Mouse (Mus musculus): ENCODE data around the gene Tbp. TPM values are rescaled to one million over a fixed set of nuclear protein-coding genes. Genes with fewer than 3 reads are reported as not detected.

Gene Tbp
- total and polyA plus RNA-seq, 2 experiments from 2014 or later = 43.2 to 43.5 TPM

DNA sequence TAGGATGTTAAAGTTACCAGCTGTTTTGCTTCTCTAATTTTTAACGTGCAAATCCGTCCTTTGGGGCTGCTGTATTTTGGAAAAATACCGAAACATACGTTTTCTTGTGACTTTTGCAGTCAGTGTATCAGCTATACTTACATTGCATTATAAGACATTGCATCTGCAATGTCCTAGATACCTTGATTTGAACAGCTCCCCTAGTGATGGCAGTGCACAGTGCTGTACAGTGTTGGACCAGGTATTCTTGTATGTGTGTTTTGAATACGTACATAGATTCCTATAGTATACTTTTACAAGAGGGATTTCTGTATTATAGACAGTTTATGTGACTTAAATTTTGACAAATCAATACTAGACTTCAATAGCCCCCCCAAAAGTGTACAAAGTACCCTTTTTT, 18.5 kb downstream of the Tbp start:
- Histone ChIP-seq H3K9ac (replicated peaks; ENCODE audit: low read length, poor library complexity, severe bottlenecking) (no peak overlapping the region), H3K9me3 (ENCODE audit: low read length) (no peaks in the 10 kb centered on the region), H3K27me3 (ENCODE audit: insufficient read depth, low read length) (no peaks in the 10 kb centered on the region), H3K4me2 (ENCODE audit: low read depth, low read length, poor library complexity, severe bottlenecking) (no peak overlapping the region), H3K27ac (ENCODE audit: low read depth, low read length) (no peak overlapping the region), H3K36me3 (ENCODE audit: insufficient read depth, low read length) (peaks cover 70% of the 10 kb centered on the region), H3K4me3 (ENCODE audit: low read depth, low read length) (no peak overlapping the region), H3K4me1 (ENCODE audit: insufficient read depth, low read length) (no peaks in the 10 kb centered on the region)
- ATAC-seq (ENCODE audit: low FRiP score) (no peak), DNase-seq (ENCODE audit: low spot score) (no peak)
- TF ChIP-seq CTCF (IDR thresholded peaks at IDR 0.05) = peak; percentile 51
- WGBS = 97% methylated on average over 5 of the region's 5 CpGs

DNA sequence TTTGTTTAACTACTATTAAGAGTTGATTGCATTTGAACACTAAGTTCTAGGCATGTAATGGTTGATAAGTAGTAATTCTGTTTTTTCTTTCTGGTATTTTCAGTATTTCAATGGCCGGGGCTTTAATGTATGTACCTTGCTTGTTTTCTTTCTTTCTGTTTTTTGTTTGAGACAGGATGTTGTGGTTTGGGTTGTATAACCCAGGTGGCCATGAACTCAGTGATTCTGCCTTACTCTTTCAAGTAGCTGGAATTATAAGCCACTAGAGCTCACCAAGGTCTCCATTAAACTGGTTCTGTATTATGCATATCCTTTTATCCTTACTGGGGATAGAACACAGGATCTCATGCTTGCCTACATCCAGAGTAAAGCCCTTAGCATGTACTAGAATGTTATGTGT, 19.1 kb downstream of the Tbp start:
- Histone ChIP-seq H3K9me3 (ENCODE audit: low read length) (no peaks in the 10 kb centered on the region), H3K36me3 (ENCODE audit: insufficient read depth, low read length) (peaks cover 65% of the 10 kb centered on the region), H3K4me3 (ENCODE audit: low read depth, low read length) (no peak overlapping the region), H3K4me2 (ENCODE audit: low read depth, low read length, poor library complexity, severe bottlenecking) (no peak overlapping the region), H3K27me3 (ENCODE audit: insufficient read depth, low read length) (no peaks in the 10 kb centered on the region), H3K9ac (replicated peaks; ENCODE audit: low read length, poor library complexity, severe bottlenecking) (no peak overlapping the region), H3K27ac (ENCODE audit: low read depth, low read length) (no peak overlapping the region), H3K4me1 (ENCODE audit: insufficient read depth, low read length) (no peaks in the 10 kb centered on the region)
- ATAC-seq (ENCODE audit: low FRiP score) (no peak), DNase-seq (ENCODE audit: low spot score) (no peak)
- TF ChIP-seq CTCF (IDR thresholded peaks at IDR 0.05) = no peak
- 94% methylated on average over 1 of the region's 1 CpGs for WGBS

DNA sequence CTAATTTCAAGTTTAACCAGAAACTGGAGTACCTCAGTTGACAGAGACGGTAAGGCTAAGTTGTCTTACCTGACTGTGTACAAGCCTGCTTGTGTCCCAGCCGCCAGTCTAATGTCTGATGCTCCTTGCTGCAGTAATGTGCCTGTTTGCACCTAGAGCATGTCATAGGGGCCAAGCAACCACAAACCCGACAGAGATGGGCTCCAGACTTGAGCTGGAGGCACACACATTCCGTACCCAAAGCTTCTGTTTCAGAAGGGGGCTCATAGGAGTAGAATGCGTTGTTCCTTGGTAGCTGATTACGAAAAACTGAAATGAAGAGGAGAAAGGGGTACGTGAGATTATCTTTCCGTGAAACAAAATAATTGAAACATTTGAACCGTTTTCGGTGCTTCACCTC, 26.6 kb downstream of the Tbp start:
- ATAC-seq (ENCODE audit: low FRiP score) (no peak), DNase-seq (ENCODE audit: low spot score) (no peak)
- Histone ChIP-seq H3K9me3 (ENCODE audit: low read length) (no peaks in the 10 kb centered on the region), H3K27ac (ENCODE audit: low read depth, low read length) (no peak overlapping the region; the same call in 1 of the 2 replicates), H3K4me1 (ENCODE audit: insufficient read depth, low read length) (peaks cover 4% of the 10 kb centered on the region; the same call in 1 of the 2 replicates), H3K9ac (replicated peaks; ENCODE audit: low read length, poor library complexity, severe bottlenecking) (peak overlapping the region; percentile 79; the same call in 1 of the 2 replicates), H3K4me3 (ENCODE audit: low read depth, low read length) (peak overlapping the region; percentile 88), H3K4me2 (ENCODE audit: low read depth, low read length, poor library complexity, severe bottlenecking) (peak overlapping the region; percentile 80), H3K27me3 (ENCODE audit: insufficient read depth, low read length) (no peaks in the 10 kb centered on the region), H3K36me3 (ENCODE audit: insufficient read depth, low read length) (peaks cover 18% of the 10 kb centered on the region; the same call in 1 of the 2 replicates)
- 8% methylated on average over 10 of the region's 10 CpGs for WGBS
- no peak for TF ChIP-seq CTCF (IDR thresholded peaks at IDR 0.05)

DNA sequence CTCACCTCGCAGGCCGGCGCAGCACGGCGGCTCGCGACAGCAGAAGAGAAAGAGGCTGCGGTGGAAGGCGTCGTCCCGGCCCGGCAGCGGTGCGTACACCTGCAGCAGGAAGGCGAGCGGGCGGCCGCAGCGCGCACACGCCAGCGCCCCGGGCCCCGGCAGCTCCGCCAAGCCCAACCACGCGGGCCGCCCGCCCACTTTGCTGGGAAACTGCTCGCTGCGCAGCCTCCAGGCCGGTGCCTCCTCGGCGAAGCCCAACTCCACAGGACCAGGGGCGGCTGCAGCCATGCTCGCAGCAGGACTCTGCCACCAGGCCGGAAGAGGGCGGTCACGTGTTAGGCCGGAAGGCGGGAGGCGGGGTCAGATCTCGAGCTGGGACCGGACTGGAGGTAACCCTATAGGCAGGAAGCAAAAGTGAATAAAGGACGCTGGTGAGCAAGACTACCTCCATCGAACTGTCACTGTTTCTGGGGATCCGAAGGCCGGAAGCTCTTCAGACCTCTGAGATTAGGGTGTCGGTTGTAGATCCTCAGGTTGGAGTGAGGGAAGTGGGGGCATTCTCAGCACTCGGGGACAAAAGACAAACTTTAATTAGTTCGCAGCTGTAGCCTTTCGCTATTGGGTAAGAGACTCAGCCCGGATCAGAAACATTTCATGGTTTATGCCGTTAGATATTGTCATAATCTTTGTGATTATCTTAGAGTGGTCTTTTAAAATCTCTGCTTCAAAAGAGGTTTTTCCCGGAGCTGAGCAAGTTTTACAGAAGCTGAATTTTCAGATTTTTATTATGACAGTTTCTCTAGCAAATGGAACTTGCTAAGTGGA, 27.5 kb downstream of the Tbp start, which contains the start of gene Pdcd2:
Gene Pdcd2, minus strand, starts transcription at position 316 of the 825 bp plus-strand sequence.
- WGBS = 1% methylated on average over 47 of the region's 55 CpGs
- no peaks in the 10 kb centered on the region for H3K9me3 ChIP-seq (ENCODE audit: low read length)

DNA sequence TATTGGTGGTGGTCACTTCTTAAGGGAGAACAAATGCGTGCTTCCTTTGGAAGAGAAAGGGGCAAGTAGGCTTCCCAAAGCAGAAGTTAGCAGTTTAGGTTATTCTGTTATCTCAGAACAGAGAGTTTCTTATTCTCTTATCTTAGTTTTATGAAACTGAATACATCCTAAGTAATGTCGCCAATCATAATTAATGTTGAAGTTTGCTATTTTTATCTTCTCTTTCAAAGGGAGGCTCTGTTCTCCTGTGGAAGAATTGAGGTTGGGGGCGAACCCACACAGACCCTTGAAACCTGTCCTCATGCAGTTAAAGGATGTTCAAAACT, 28.1 kb downstream of the Tbp start:
- no peak for ATAC-seq (ENCODE audit: low FRiP score)
- Histone ChIP-seq H3K9me3 (ENCODE audit: low read length) (no peaks in the 10 kb centered on the region), H3K36me3 (ENCODE audit: insufficient read depth, low read length) (peaks cover 6% of the 10 kb centered on the region; the same call in 1 of the 2 replicates), H3K4me1 (ENCODE audit: insufficient read depth, low read length) (peaks cover 4% of the 10 kb centered on the region; the same call in 1 of the 2 replicates), H3K4me2 (ENCODE audit: low read depth, low read length, poor library complexity, severe bottlenecking) (peak overlapping the region; percentile 80), H3K9ac (replicated peaks; ENCODE audit: low read length, poor library complexity, severe bottlenecking) (peak overlapping the region; percentile 79; the same call in 1 of the 2 replicates), H3K27me3 (ENCODE audit: insufficient read depth, low read length) (no peaks in the 10 kb centered on the region), H3K27ac (ENCODE audit: low read depth, low read length) (no peak overlapping the region), H3K4me3 (ENCODE audit: low read depth, low read length) (peak overlapping the region; percentile 88)
- no peak for DNase-seq (ENCODE audit: low spot score)
- 57% methylated on average over 3 of the region's 3 CpGs for WGBS
- TF ChIP-seq CTCF (IDR thresholded peaks at IDR 0.05) = no peak

More for the DNA sequence above, 27.5 kb downstream of the Tbp start, which contains the start of gene Pdcd2:
- ATAC-seq (ENCODE audit: low FRiP score) = peak; percentile 97
- peak; percentile 93 for DNase-seq (ENCODE audit: low spot score)
- H3K27ac ChIP-seq (ENCODE audit: low read depth, low read length) = peak within 1 kb of the TSS; percentile 77
- H3K36me3 ChIP-seq (ENCODE audit: insufficient read depth, low read length) = peaks cover 9% of the 10 kb centered on the region; the same call in 1 of the 2 replicates
- peaks cover 4% of the 10 kb centered on the region; the same call in 1 of the 2 replicates for H3K4me1 ChIP-seq (ENCODE audit: insufficient read depth, low read length)
- H3K4me2 ChIP-seq (ENCODE audit: low read depth, low read length, poor library complexity, severe bottlenecking) = peak within 1 kb of the TSS; percentile 80
- H3K4me3 ChIP-seq (ENCODE audit: low read depth, low read length) = peak within 1 kb of the TSS; percentile 88
- peak; percentile 58 for TF ChIP-seq CTCF (IDR thresholded peaks at IDR 0.05)
- H3K9ac ChIP-seq (replicated peaks; ENCODE audit: low read length, poor library complexity, severe bottlenecking) = peak within 1 kb of the TSS; percentile 79
- H3K27me3 ChIP-seq (ENCODE audit: insufficient read depth, low read length) = no peaks in the 10 kb centered on the region

DNA sequence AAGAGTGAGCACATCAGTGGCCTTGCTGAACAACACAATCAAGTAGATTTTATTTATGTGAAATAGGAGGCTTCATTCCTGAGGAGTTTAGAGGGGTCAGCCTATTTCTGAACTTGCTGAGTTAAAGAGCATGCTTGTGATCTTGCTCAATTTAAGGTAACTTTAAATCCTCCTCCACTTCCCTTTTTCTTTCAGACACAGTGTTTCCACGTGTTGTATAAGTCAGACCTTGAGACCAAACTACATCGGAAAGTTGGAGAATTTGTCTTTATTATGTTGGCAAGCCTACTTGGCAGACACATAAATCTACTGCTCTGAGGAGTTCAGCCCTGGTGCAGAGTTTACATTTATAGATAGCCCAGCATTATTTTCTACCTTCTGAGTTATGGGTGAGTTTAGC, 29.2 kb downstream of the Tbp start:
- Histone ChIP-seq H3K4me1 (ENCODE audit: insufficient read depth, low read length) (peaks cover 4% of the 10 kb centered on the region; the same call in 1 of the 2 replicates), H3K27ac (ENCODE audit: low read depth, low read length) (no peak overlapping the region), H3K4me2 (ENCODE audit: low read depth, low read length, poor library complexity, severe bottlenecking) (no peak overlapping the region), H3K9ac (replicated peaks; ENCODE audit: low read length, poor library complexity, severe bottlenecking) (no peak overlapping the region), H3K36me3 (ENCODE audit: insufficient read depth, low read length) (peaks cover 6% of the 10 kb centered on the region; the same call in 1 of the 2 replicates), H3K9me3 (ENCODE audit: low read length) (no peaks in the 10 kb centered on the region), H3K27me3 (ENCODE audit: insufficient read depth, low read length) (no peaks in the 10 kb centered on the region), H3K4me3 (ENCODE audit: low read depth, low read length) (no peak overlapping the region)
- no peak for DNase-seq (ENCODE audit: low spot score)
- ATAC-seq (ENCODE audit: low FRiP score) = no peak
- TF ChIP-seq CTCF (IDR thresholded peaks at IDR 0.05) = no peak
- 86% methylated on average over 2 of the region's 2 CpGs for WGBS
